Mouse (Mus musculus) hindbrain, embryonic 11.5 days (tissue): Measurements from ENCODE around the gene Snrnp40. TPM values are rescaled to one million over a fixed set of nuclear protein-coding genes. Genes with fewer than 3 reads are reported as not detected.
A peak's percentile ranks its signal among the peaks of the same experiment; 100 is the strongest.

Source experiments
- ATAC-seq: fragments of 200-750 bp; cut with Nextera tagmentation; 2 replicates; pipeline ENCODE4 v1.8.0; 2017; ENCODE audit warnings: mild to moderate bottlenecking, moderate TSS enrichment, moderate library complexity; ENCODE audit not compliant: low FRiP score
- DNase-seq: peaks from one replicate; pipeline ENCODE4 v3.0.0-alpha.2; 2015; ENCODE audit warnings: low spot score
- H3K27ac ChIP-seq: fragments of 300-500 bp; sonication (generic); 2 replicates; pipeline ENCODE4 v1.5.1; 2014; ENCODE audit warnings: mild to moderate bottlenecking, low read depth, low read length
- H3K27me3 ChIP-seq: fragments of 300-500 bp; sonication (generic); 2 replicates; pipeline ENCODE4 v1.6.1; 2014; ENCODE audit warnings: mild to moderate bottlenecking, low read length, moderate library complexity, mixed read lengths; ENCODE audit not compliant: control insufficient read depth, insufficient read depth
- H3K36me3 ChIP-seq: fragments of 300-500 bp; sonication (generic); 2 replicates; pipeline ENCODE4 v1.6.1; 2014; ENCODE audit warnings: mild to moderate bottlenecking, low read length, moderate library complexity, mixed read lengths; ENCODE audit not compliant: control insufficient read depth, insufficient read depth
- H3K4me1 ChIP-seq: fragments of 300-500 bp; sonication (generic); replicated peaks from 2 replicates; pipeline ENCODE4 v1.6.1; 2014; ENCODE audit warnings: low read length, mixed read lengths; ENCODE audit not compliant: control insufficient read depth, insufficient read depth
- H3K4me2 ChIP-seq: fragments of 300-500 bp; sonication (generic); replicated peaks from 2 replicates; pipeline ENCODE4 v1.6.1; 2014; ENCODE audit warnings: mild to moderate bottlenecking, low read depth, low read length
- H3K4me3 ChIP-seq: fragments of 300-500 bp; sonication (generic); 2 replicates; pipeline ENCODE4 v1.5.1; 2014; ENCODE audit warnings: low read depth, low read length
- H3K9ac ChIP-seq: fragments of 300-500 bp; sonication (generic); 2 replicates; pipeline ENCODE4 v1.6.1; 2014; ENCODE audit warnings: low read depth, low read length
- H3K9me3 ChIP-seq: fragments of 300-500 bp; sonication (generic); 2 replicates; pipeline ENCODE4 v1.6.1; 2016; ENCODE audit warnings: low read length; ENCODE audit not compliant: control insufficient read depth
- WGBS: fragments of 180-500 bp; shearing (Covaris S2); extraction: QIAGEN DNeasy Blood & Tissue Kit; methylation state at CpG from one replicate; pipeline ENCODE4 v1.1.7; 2014; 5-methylcytosine and 5-hydroxymethylcytosine counted together
- polyA plus RNA-seq: library from polyadenylated mRNA; unstranded; fragments of >200 nt; fragmentation: Nextera tagmentation; extraction: Ambion mirVana; gene quantifications from 2 replicates; pipeline ENCODE4 v1.2.1, GENCODE M21; 2014

Gene Snrnp40
- polyA plus RNA-seq, 1 experiment from 2014 or later = 190 TPM

GRCm38 (mm10) chr4:130322567-130322966 lies 37.4 kb upstream of the Snrnp40 start:
- H3K9me3 ChIP-seq = no peaks in the 10 kb centered on the region
- no peak overlapping the region for H3K4me2 ChIP-seq
- no peak overlapping the region for H3K9ac ChIP-seq
- H3K27ac ChIP-seq = no peak overlapping the region
- no peak overlapping the region for H3K4me3 ChIP-seq
- no peaks in the 10 kb centered on the region for H3K4me1 ChIP-seq
- ATAC-seq (no peak), DNase-seq (no peak)
- peaks cover 5% of the 10 kb centered on the region for H3K36me3 ChIP-seq
- H3K27me3 ChIP-seq = no peaks in the 10 kb centered on the region
- WGBS = 90% methylated on average over 7 of the region's 7 CpGs

- no peaks in the 10 kb centered on the region for H3K9me3 ChIP-seq
- no peak overlapping the region for H3K4me3 ChIP-seq
- ATAC-seq (no peak), DNase-seq (no peak)
- H3K36me3 ChIP-seq = peaks cover 5% of the 10 kb centered on the region
- no peak overlapping the region for H3K27ac ChIP-seq
- H3K9ac ChIP-seq = no peak overlapping the region
- H3K27me3 ChIP-seq = no peaks in the 10 kb centered on the region
- WGBS = 94% methylated on average over 1 of the region's 1 CpGs
- no peaks in the 10 kb centered on the region for H3K4me1 ChIP-seq
- H3K4me2 ChIP-seq = no peak overlapping the region
Measured at GRCm38 (mm10) chr4:130323165-130323564, 36.8 kb upstream of the Snrnp40 start.

- H3K9me3 ChIP-seq = no peaks in the 10 kb centered on the region
- peaks cover 5% of the 10 kb centered on the region for H3K36me3 ChIP-seq
- no peaks in the 10 kb centered on the region for H3K27me3 ChIP-seq
- H3K27ac ChIP-seq = no peak overlapping the region
- H3K9ac ChIP-seq = no peak overlapping the region
- no peak overlapping the region for H3K4me3 ChIP-seq
- no peaks in the 10 kb centered on the region for H3K4me1 ChIP-seq
- 88% methylated on average over 5 of the region's 5 CpGs for WGBS
- no peak overlapping the region for H3K4me2 ChIP-seq
- ATAC-seq = no peak
- no peak for DNase-seq
Measured at GRCm38 (mm10) chr4:130323607-130324006, 36.3 kb upstream of the Snrnp40 start.

- no peak for DNase-seq
- H3K27ac ChIP-seq = no peak overlapping the region
- no peaks in the 10 kb centered on the region for H3K9me3 ChIP-seq
- H3K4me2 ChIP-seq = no peak overlapping the region
- WGBS = 90% methylated on average over 2 of the region's 2 CpGs
- H3K4me1 ChIP-seq = no peaks in the 10 kb centered on the region
- H3K27me3 ChIP-seq = no peaks in the 10 kb centered on the region
- H3K4me3 ChIP-seq = no peak overlapping the region
- no peak overlapping the region for H3K9ac ChIP-seq
- ATAC-seq = no peak
- peaks cover 5% of the 10 kb centered on the region for H3K36me3 ChIP-seq
Measured at GRCm38 (mm10) chr4:130325446-130325845, 34.5 kb upstream of the Snrnp40 start.

GRCm38 (mm10) chr4:130327366-130327765 lies 32.6 kb upstream of the Snrnp40 start:
- H3K4me1 ChIP-seq = no peaks in the 10 kb centered on the region
- peaks cover 5% of the 10 kb centered on the region for H3K36me3 ChIP-seq
- 85% methylated on average over 9 of the region's 9 CpGs for WGBS
- H3K27me3 ChIP-seq = no peaks in the 10 kb centered on the region
- H3K9ac ChIP-seq = no peak overlapping the region
- H3K9me3 ChIP-seq = no peaks in the 10 kb centered on the region
- DNase-seq (no peak), ATAC-seq (no peak)
- H3K27ac ChIP-seq = no peak overlapping the region
- no peak overlapping the region for H3K4me2 ChIP-seq
- H3K4me3 ChIP-seq = no peak overlapping the region

GRCm38 (mm10) chr4:130335867-130336266 lies 24.1 kb upstream of the Snrnp40 start:
- WGBS = 96% methylated on average over 5 of the region's 5 CpGs
- 0 out of 2 replicates have a peak, but pooled peaks cover 2% of the 10 kb centered on the region for H3K36me3 ChIP-seq
- H3K9ac ChIP-seq = no peak overlapping the region
- no peak overlapping the region for H3K4me2 ChIP-seq
- DNase-seq (no peak), ATAC-seq (no peak)
- H3K4me3 ChIP-seq = no peak overlapping the region
- H3K9me3 ChIP-seq = no peaks in the 10 kb centered on the region
- no peak overlapping the region for H3K27ac ChIP-seq
- no peaks in the 10 kb centered on the region for H3K27me3 ChIP-seq
- no peaks in the 10 kb centered on the region for H3K4me1 ChIP-seq

GRCm38 (mm10) chr4:130341691-130342090 lies 18.2 kb upstream of the Snrnp40 start:
- H3K4me2 ChIP-seq = no peak overlapping the region
- no peaks in the 10 kb centered on the region for H3K27me3 ChIP-seq
- DNase-seq (peak; percentile 77), ATAC-seq (no peak)
- H3K9me3 ChIP-seq = no peaks in the 10 kb centered on the region
- H3K4me3 ChIP-seq = no peak overlapping the region
- H3K9ac ChIP-seq = no peak overlapping the region
- no peaks in the 10 kb centered on the region for H3K4me1 ChIP-seq
- 32% methylated on average over 4 of the region's 4 CpGs for WGBS
- H3K36me3 ChIP-seq = no peaks in the 10 kb centered on the region
- no peak overlapping the region for H3K27ac ChIP-seq

GRCm38 (mm10) chr4:130349666-130350065 lies 10.3 kb upstream of the Snrnp40 start:
- WGBS = 92% methylated on average over 6 of the region's 6 CpGs
- Histone ChIP-seq H3K36me3 (peaks cover 6% of the 10 kb centered on the region), H3K9ac (no peak overlapping the region), H3K9me3 (no peaks in the 10 kb centered on the region), H3K4me2 (no peak overlapping the region), H3K4me3 (no peak overlapping the region), H3K4me1 (no peaks in the 10 kb centered on the region), H3K27me3 (no peaks in the 10 kb centered on the region), H3K27ac (no peak overlapping the region)
- ATAC-seq (no peak), DNase-seq (peak; percentile 7)

- Histone ChIP-seq H3K9me3 (no peaks in the 10 kb centered on the region), H3K27ac (no peak overlapping the region), H3K4me1 (no peaks in the 10 kb centered on the region), H3K4me2 (no peak overlapping the region), H3K36me3 (peaks cover 6% of the 10 kb centered on the region), H3K27me3 (no peaks in the 10 kb centered on the region), H3K4me3 (no peak overlapping the region), H3K9ac (no peak overlapping the region)
- no peak for ATAC-seq
- DNase-seq = no peak
- 89% methylated on average over 16 of the region's 16 CpGs for WGBS
Measured at GRCm38 (mm10) chr4:130350690-130351422, 9.1 kb upstream of the Snrnp40 start.
